Mouse (Mus musculus) ES-E14 (cell line): ENCODE data around the gene Rap1a. TPM values are rescaled to one million over a fixed set of nuclear protein-coding genes. Genes with fewer than 3 reads are reported as not detected.

Experiments used
- DNase-seq: peaks from one replicate; pipeline ENCODE4 v3.0.0-alpha.2; 2013; ENCODE audit warnings: low read depth, low spot score
- H3K27ac ChIP-seq: 2 replicates; pipeline ENCODE4 v1.5.1; 2012; ENCODE audit warnings: low read depth, mild to moderate bottlenecking, low read length, moderate library complexity, mixed read lengths; ENCODE audit not compliant: poor library complexity, insufficient read depth, severe bottlenecking
- H3K36me3 ChIP-seq: 2 replicates; pipeline ENCODE4 v1.6.1; 2012; ENCODE audit warnings: mild to moderate bottlenecking, low read length, moderate library complexity, mixed read lengths; ENCODE audit not compliant: control insufficient read depth, poor library complexity, insufficient read depth, severe bottlenecking
- H3K4me1 ChIP-seq, 2 experiments: fragments of 150-350 bp in 1 of 2; sonication (generic) in 1 of 2; 2 replicates each; pipeline ENCODE4 v1.6.1; 2012; ENCODE audit warnings: low read length in 2 of 2, mild to moderate bottlenecking in 1 of 2, mixed read lengths in 1 of 2; ENCODE audit not compliant: control insufficient read depth in 2 of 2, insufficient read depth in 2 of 2, poor library complexity in 1 of 2
- H3K4me3 ChIP-seq, 2 experiments: fragments of 150-350 bp in 1 of 2; sonication (generic) in 1 of 2; 2 replicates each; pipeline ENCODE4 v1.5.1; 2012; ENCODE audit warnings: low read length in 2 of 2, low read depth in 1 of 2, mild to moderate bottlenecking in 1 of 2, mixed read lengths in 1 of 2; ENCODE audit not compliant: insufficient read depth in 1 of 2, poor library complexity in 1 of 2, severe bottlenecking in 1 of 2
- H3K9ac ChIP-seq: 2 replicates; pipeline ENCODE4 v1.6.1; 2012; ENCODE audit warnings: low read depth, mild to moderate bottlenecking, low read length, mixed read lengths; ENCODE audit not compliant: poor library complexity, insufficient read depth, severe bottlenecking
- H3K9me3 ChIP-seq: fragments of 150-350 bp; sonication (generic); 2 replicates; pipeline ENCODE4 v1.6.1; 2012; ENCODE audit warnings: low read depth, mild to moderate bottlenecking, low read length; ENCODE audit not compliant: control insufficient read depth, insufficient read depth
- CHD2 ChIP-seq: IDR thresholded peaks from 2 replicates; pipeline ENCODE4 v1.6.1; 2014; ENCODE audit warnings: mild to moderate bottlenecking, low read depth, low read length, inconsistent platforms
- HCFC1 ChIP-seq: IDR thresholded peaks from 2 replicates; pipeline ENCODE4 v1.6.1; 2012; ENCODE audit warnings: low read length, inconsistent platforms, borderline replicate concordance; ENCODE audit not compliant: insufficient read depth
- MAFK ChIP-seq: IDR thresholded peaks from 2 replicates; pipeline ENCODE4 v1.6.1; 2014; ENCODE audit warnings: mild to moderate bottlenecking, low read depth, low read length, inconsistent platforms; ENCODE audit not compliant: insufficient read depth
- ZC3H11A ChIP-seq: IDR thresholded peaks from 2 replicates; pipeline ENCODE4 v1.6.1; 2012; ENCODE audit warnings: low read depth, mild to moderate bottlenecking, inconsistent platforms, low read length, borderline replicate concordance
- ZNF384 ChIP-seq: IDR thresholded peaks from 2 replicates; pipeline ENCODE4 v1.6.1; 2012; ENCODE audit warnings: low read depth, low read length, inconsistent platforms
- in situ Hi-C, 2 experiments: fragments of 600-800 bp; cut with MboI; formaldehyde crosslinking; loops; one replicate each; pipeline ENCODE4 v1.15.1; 2025; ENCODE audit warnings: low sequenced_read_pairs in 2 of 2, inconsistent platforms in 1 of 2; ENCODE audit not compliant: unreplicated experiment in 2 of 2
- total RNA-seq: library from RNA; depleted of rRNA; stranded (reverse); fragments of 300-350 nt; gene quantifications from 2 replicates; pipeline ENCODE4 v1.2.3, GENCODE M21; 2012

Rap1a gene
- total RNA-seq, 1 experiment, result 23.2 TPM

DNA sequence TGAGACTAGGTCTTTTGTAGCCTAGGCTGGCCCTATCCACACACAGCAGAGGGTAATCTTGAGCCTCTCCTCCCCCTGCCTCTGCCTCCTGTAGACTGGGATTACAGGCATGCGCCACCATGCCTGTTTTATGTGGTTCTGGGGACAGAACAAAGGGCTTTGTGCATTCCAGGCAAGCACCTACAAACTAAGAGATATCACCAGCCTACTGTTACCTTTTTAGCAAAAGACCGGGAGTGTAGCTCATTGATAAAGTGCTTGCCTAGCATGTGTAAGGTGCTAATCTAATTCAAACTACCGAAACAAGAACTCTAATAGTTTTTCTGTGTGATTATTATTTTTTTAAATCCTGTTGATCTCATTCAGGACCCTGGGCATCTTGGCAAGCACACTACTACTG, 35.7 kb upstream of the Rap1a start:
- no peak for TF ChIP-seq ZNF384
- TF ChIP-seq ZC3H11A, result no peak
- no peak for TF ChIP-seq HCFC1
- no peak for TF ChIP-seq CHD2
- TF ChIP-seq MAFK, result no peak
- Histone ChIP-seq H3K9me3 (no peaks in the 10 kb centered on the region), H3K4me3 (no peak overlapping the region), H3K4me1 (no peaks in the 10 kb centered on the region), H3K27ac (no peak overlapping the region), H3K36me3 (no peaks in the 10 kb centered on the region), H3K9ac (no peak overlapping the region)
- DNase-seq, result no peak
- in situ Hi-C loops, result no loop called here

DNA sequence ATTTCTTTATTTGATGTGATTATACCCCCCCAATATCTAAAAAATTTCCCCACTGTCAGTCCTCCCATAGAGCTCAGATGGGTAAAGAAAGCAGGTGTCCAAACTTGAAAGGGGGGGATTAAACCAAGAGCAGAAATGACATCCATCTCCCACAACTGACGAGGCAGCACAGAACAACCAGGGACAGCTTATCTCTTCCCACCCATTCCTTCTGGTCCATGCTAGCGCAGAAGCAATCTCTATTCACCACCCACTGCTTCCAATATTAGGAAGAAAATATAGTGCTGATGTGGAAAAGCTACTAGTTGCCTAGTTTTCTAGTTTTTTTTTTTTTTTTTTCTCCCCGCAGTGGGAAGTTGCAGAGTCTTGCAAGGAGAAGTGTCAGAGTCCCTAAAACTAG, 34.7 kb upstream of the Rap1a start:
- in situ Hi-C loops, result no loop called here
- Histone ChIP-seq H3K9me3 (no peaks in the 10 kb centered on the region), H3K36me3 (no peaks in the 10 kb centered on the region), H3K27ac (no peak overlapping the region), H3K4me3 (no peak overlapping the region), H3K9ac (no peak overlapping the region), H3K4me1 (no peaks in the 10 kb centered on the region)
- TF ChIP-seq ZNF384, result no peak
- no peak for TF ChIP-seq CHD2
- no peak for DNase-seq

DNA sequence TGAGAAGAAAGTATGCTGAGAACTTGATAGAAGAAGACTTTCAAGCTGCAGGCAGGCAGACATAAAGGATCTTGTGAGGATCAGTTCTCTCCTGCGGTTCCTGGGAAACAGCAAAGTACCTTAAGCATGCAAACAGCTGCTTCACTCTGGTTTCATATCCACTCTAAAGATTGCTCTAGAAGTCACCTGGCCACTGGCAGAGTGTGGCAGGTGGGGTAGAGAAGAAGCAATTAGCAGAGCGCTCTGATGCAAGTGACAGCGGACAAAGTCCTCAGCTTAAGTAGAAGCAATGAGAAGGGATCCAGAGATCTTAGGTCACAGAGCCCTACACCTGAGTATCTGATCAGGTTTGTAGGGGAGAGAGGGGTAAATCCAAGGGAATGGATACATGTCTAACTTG, 30.4 kb upstream of the Rap1a start:
- Histone ChIP-seq H3K9ac (no peak overlapping the region), H3K36me3 (no peaks in the 10 kb centered on the region), H3K27ac (no peak overlapping the region), H3K9me3 (no peaks in the 10 kb centered on the region), H3K4me3 (no peak overlapping the region), H3K4me1 (no peaks in the 10 kb centered on the region)
- in situ Hi-C loops, result no loop called here
- DNase-seq, result no peak
- TF ChIP-seq ZC3H11A (no peak), MAFK (no peak), HCFC1 (no peak), CHD2 (no peak), ZNF384 (no peak)

DNA sequence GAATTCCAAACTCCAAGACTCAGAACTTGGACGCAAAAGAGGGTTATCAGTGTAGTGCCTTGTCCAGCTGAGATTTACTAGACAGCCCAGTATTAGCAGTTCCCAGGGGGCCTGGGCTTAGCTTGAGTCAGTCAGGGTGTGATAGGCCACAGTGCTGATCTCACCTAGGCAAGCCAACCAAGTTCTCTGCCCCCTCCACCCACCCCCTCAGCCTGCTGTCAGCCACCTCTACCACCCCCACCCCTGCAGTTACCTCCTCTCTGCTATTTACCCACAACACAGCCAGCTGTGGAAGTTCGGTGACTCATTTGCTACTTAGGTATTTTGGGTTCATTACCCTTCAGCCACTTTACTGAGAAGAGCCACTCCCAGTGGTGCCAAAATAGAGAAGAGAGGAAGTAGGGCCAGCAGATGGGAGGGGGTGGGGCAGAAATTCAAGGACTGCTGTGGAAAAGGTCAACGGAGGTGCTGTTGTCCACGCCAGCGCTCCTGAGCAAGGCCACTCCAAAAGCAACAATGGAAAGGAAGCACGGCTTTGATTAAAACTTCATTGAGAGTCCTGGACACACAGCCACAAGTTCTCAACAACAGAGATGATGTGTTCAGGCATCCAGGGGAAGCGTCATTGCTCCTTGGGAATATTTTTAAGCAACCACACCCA, 24.5 kb upstream of the Rap1a start:
- DNase-seq, result no peak
- in situ Hi-C loops, result no loop called here
- no peak overlapping the region for H3K27ac ChIP-seq

More for the DNA sequence above, 24.5 kb upstream of the Rap1a start:
- TF ChIP-seq MAFK (no peak), CHD2 (no peak), ZC3H11A (no peak), HCFC1 (no peak), ZNF384 (no peak)
- Histone ChIP-seq H3K4me1 (peaks cover 6 to 10% of the 10 kb centered on the region in 2 experiments; a peak in 3 of 4 replicates), H3K4me3 (0 out of 4 replicates have a peak overlapping the region, but pooled peaks of 1 of the 2 experiments have one; percentile 13), H3K9ac (no peak overlapping the region), H3K36me3 (no peaks in the 10 kb centered on the region), H3K9me3 (no peaks in the 10 kb centered on the region)
